Comparison of ENCODE assay signal across 8 mouse cellular contexts in the genomic region with DNA sequence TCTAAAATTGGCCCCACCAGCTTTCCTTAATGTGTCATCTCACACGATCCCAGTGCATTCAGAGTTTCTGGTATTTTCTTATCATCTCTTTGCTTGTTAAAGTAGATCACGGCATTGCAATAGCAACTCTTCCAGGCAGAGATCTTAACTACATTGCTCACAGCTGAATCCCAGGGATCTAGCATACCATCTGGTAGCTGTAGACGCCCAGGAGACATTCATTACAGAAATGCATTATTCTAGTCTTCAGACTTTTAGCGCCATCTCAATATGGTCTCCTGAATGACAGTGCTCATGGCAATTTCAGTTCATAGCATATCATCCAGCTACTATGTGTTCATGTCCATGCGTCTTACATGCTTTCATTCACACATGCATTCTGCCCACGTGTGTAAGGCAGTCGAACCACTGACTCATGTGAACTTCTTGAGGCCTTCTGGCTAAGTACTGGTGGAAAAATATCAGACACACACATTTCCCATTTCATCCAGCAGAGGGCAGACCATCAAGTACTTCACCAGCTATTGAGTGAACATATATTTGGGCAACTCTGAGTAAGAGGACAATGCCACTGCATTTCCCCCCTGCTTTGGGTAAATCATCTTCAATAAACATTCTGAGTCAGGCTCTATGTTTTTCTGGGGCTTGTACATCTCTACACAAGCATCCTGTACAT.
DNase-seq lines count a peak whose midpoint lies in the region; ATAC-seq and TF ChIP-seq lines count a peak whose summit lies in the region.
"Had no signal": no experiment of that assay in that cellular context is flagged by ENCODE, and none has a peak within 500 bp of the region (broad histone marks: within the 10 kb centered on the region; RNA-seq: fewer than 3 reads in every experiment).

No protein-coding gene starts in this region.

- intact Hi-C loops in left cerebral cortex, postnatal 4 days (cut with DNase I): loop anchor here (5.0 kb wide), 3 partner anchors 102 to 322 kb away; no protein-coding TSS in a partner anchor

- H3K36me3 ChIP-seq in E14TG2a.4 (ENCODE audit: insufficient read depth, low read length): no peaks in the 10 kb centered on the region
- H3K36me3 ChIP-seq: limb, embryonic 15.5 days had no signal

- peak; percentile 76 for ATAC-seq in frontal cortex, adult (ENCODE audit: low TSS enrichment)

- TF ChIP-seq CTCF in E14TG2a.4 (conservative IDR thresholded peaks at IDR 0.05; ENCODE audit: low read length): peak; percentile 72

- H3K27me3 ChIP-seq in E14TG2a.4 (ENCODE audit: insufficient read depth, low read length): peaks cover 8% of the 10 kb centered on the region; the same call in 1 of the 2 replicates
- H3K27me3 ChIP-seq: limb, embryonic 15.5 days had no signal

- no peaks in the 10 kb centered on the region for H3K4me1 ChIP-seq in E14TG2a.4 (replicated peaks; ENCODE audit: low read depth, low read length)
- H3K4me1 ChIP-seq: limb, embryonic 15.5 days had no signal

- peak; percentile 52 for DNase-seq in A20 (ENCODE audit: low read depth, low spot score)
- DNase-seq in cerebellum, adult 11 months: peak; percentile 38
- DNase-seq in induced T-regulatory cell, adult 2 months (ENCODE audit: low read depth): peak; percentile 88
- peak; percentile 63 for DNase-seq in left cerebral cortex, postnatal 4 days
- peak; percentile 73 for DNase-seq in right cerebral cortex, adult 18-20 months

- no peak overlapping the region for H3K4me3 ChIP-seq in E14TG2a.4 (replicated peaks; ENCODE audit: low read length)
- H3K4me3 ChIP-seq: limb, embryonic 15.5 days had no signal

- H3K9me3 ChIP-seq in E14TG2a.4 (ENCODE audit: low read length): 0 out of 2 replicates have a peak, but pooled peaks cover 3% of the 10 kb centered on the region
- H3K9me3 ChIP-seq: limb, embryonic 15.5 days had no signal

Comparison
In these comparisons a context has a peak if more than half of its experiments do, and no peak if none do; other contexts are left out.
1. DNase-seq: peak in every context shown above with its lines; median percentile 88 in induced T-regulatory cell, adult 2 months; 73 in right cerebral cortex, adult 18-20 months; 63 in left cerebral cortex, postnatal 4 days; 52 in A20; 38 in cerebellum, adult 11 months.